Mouse (Mus musculus) heart, postnatal 10 days (tissue): ENCODE results near the gene Olfr658. TPM values are rescaled to one million over a fixed set of nuclear protein-coding genes. Genes with fewer than 3 reads are reported as not detected.

ENCODE experiments used
- DNase-seq, 2 experiments: peaks; one replicate each; pipeline ENCODE4 v3.0.0; 2021
- intact Hi-C: fragments of 180-260 bp; cut with DNase I; formaldehyde crosslinking; loops from one replicate; pipeline ENCODE4 v1.15.1; 2025
- total RNA-seq, 2 experiments: library from RNA; stranded (reverse); gene quantifications; 2 replicates each; pipeline ENCODE4 v1.2.3; 2021

Gene Olfr658
- total RNA-seq, result not detected

GRCm38 (mm10) chr7:104646841-104647482 is at the start of gene Olfr658:
Olfr658 (minus strand) TSS chr7:104647305.
- intact Hi-C loops, result no loop called here
- DNase-seq, result peak; percentile 16 to 35

GRCm38 (mm10) chr7:104686201-104686600 is 39.1 kb upstream of the Olfr658 start, which contains the start of gene Olfr661:
Olfr661 (plus strand) TSS chr7:104686501.
- intact Hi-C loops, result no loop called here
- no peak for DNase-seq

DNA sequence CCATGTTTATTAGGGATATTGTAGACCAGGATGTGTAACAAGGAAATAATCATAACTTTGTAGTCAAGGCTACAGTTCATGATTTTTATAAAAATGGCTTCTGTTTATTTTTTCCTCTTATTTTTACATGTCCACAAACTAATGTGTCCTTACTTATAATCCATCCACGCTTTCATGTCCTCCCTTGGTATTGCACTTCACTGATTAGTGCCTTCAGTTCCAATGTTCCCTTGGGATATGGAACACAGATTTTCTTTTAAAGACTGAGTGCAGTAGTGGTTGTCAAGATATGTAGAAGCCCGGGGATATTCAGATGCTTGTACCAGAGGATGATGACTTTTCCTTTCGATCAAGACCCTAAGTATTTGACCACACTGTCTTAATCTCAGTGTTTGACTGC is 19.3 kb upstream of the Olfr658 start, which contains the start of gene Olfr659:
Gene Olfr659, plus strand, starts transcription at position 301 of the 400 bp plus-strand sequence.
- no peak for DNase-seq
- intact Hi-C loops, result no loop called here

GRCm38 (mm10) chr7:104624494-104624893 is 22.6 kb downstream of the Olfr658 start, which contains the start of gene Olfr657:
Olfr657 (plus strand) TSS chr7:104624794.
- intact Hi-C loops, result no loop called here
- no peak for DNase-seq

DNA sequence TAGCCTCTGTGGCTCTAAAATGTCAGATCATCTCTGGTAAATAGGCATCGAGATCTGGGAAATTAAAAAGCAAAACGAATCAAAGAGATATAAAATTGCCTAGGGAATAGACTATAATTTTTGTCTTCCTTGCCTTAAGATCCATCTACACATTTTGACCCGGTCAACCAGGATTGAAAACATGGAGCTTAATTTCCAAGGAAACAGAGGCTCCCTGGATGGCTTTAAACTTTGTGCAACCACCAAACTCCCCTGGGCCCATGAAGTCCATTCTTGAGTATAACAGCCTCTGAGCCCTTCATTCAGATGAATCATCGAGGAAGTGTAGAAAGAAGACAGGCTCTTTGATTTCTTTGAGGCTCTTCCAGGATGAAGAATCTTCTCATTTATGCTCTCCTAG is 33.5 kb downstream of the Olfr658 start, which contains the start of gene Olfr656:
Gene Olfr656, plus strand, starts transcription at position 301 of the 400 bp plus-strand sequence.
- intact Hi-C loops, result no loop called here
- DNase-seq, result no peak

DNA sequence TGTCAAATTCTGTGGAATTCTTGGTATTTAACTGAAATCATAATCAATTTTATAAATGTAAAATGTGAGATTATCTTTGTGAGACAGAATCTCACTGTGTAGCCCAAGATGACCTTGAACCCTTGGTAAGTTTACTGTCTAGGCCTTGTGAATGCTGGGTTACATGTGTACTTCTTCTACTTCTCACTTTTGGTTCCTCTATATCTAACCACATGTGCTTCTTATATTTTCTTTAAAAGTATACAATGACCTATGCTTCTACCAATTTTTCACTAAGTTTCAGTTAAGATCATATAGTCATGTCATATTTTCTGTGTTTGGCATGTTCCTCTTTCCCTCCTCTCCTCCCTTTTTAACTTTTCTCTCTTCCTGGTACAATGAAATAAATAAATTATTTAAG is 42.4 kb downstream of the Olfr658 start:
- no peak for DNase-seq
- intact Hi-C loops, result loop anchor here (5.0 kb wide), 1 partner anchor 157 kb away; no protein-coding TSS in a partner anchor

- peak; percentile 7 to 31 for DNase-seq
- intact Hi-C loops, result loop anchor here (5.0 kb wide), 1 partner anchor 156 kb away; no protein-coding TSS in a partner anchor
Observed at GRCm38 (mm10) chr7:104603173-104603572, 43.9 kb downstream of the Olfr658 start.

DNA sequence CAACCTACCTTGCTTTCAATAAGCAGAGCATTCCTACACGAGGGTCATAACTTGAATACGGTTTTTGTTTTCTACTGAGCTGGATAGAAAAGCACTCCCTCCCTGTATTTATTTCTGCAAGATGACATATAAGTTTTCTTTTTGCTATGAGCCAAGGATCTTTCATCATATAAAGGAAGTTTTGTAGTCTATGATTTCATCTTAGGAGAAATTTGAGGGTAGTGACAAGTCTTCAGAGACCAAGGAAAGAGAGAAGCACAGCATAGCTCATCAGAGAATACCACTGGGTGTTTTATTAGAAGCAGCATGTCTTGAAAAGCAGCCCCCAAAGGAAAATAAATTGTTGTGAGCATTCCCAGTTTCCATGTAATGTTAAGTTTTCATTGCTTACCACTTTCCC is 45.4 kb downstream of the Olfr658 start, which contains the start of gene Olfr655:
Gene Olfr655, minus strand, starts transcription at position 101 of the 400 bp plus-strand sequence.
- no peak for DNase-seq
- intact Hi-C loops, result loop anchor here (5.0 kb wide), 1 partner anchor 154 kb away; no protein-coding TSS in a partner anchor

Other genes with a start within 250 kb of the Olfr658 start
- gene Trim30c, start 246.5 kb downstream of the Olfr658 start, total RNA-seq, result not detected
- 1 to 10 TPM; 1.6 to 2.5 TPM for gene Trim30a, start 182.1 kb downstream of the Olfr658 start, total RNA-seq
- gene Trim30d, start 139.5 kb downstream of the Olfr658 start, total RNA-seq, result under 1 TPM; 0.26 to 0.67 TPM
- not detected for gene Olfr651, start 97.2 kb downstream of the Olfr658 start, total RNA-seq
- not detected for gene Olfr652, start 86.4 kb downstream of the Olfr658 start, total RNA-seq
- not detected for gene Olfr653, start 70.0 kb downstream of the Olfr658 start, total RNA-seq
- not detected for gene Olfr654, start 60.3 kb downstream of the Olfr658 start, total RNA-seq
- not detected for gene Olfr655, start 45.5 kb downstream of the Olfr658 start, total RNA-seq
- gene Olfr656, start 33.4 kb downstream of the Olfr658 start, total RNA-seq, result not detected
- gene Olfr657, start 22.5 kb downstream of the Olfr658 start, total RNA-seq, result not detected
- not detected for gene Olfr659, start 19.4 kb upstream of the Olfr658 start, total RNA-seq
- not detected for gene Olfr661, start 39.2 kb upstream of the Olfr658 start, total RNA-seq
- gene Usp17le, start 130.2 kb upstream of the Olfr658 start, total RNA-seq, result not detected
- not detected for gene Usp17lb, start 195.3 kb upstream of the Olfr658 start, total RNA-seq
- gene Usp17la, start 209.7 kb upstream of the Olfr658 start, total RNA-seq, result not detected
- not detected for gene Olfr665, start 230.7 kb upstream of the Olfr658 start, total RNA-seq
- gene Olfr666, start 248.6 kb upstream of the Olfr658 start, total RNA-seq, result not detected